Mouse (Mus musculus) heart, postnatal 25 days (tissue): Measurements from ENCODE around the gene 2410004B18Rik. TPM values are rescaled to one million over a fixed set of nuclear protein-coding genes. Genes with fewer than 3 reads are reported as not detected.

ENCODE experiments used
- DNase-seq: peaks from one replicate; pipeline ENCODE4 v3.0.0; 2022; ENCODE audit warnings: low spot score
- intact Hi-C: fragments of 180-260 bp; cut with DNase I; formaldehyde crosslinking; loops from one replicate; pipeline ENCODE4 v1.15.1; 2025
- total RNA-seq, 2 experiments: library from RNA; stranded (reverse); gene quantifications; 2 replicates each; pipeline ENCODE4 v1.2.3; 2021

Gene 2410004B18Rik
- total RNA-seq, 2 experiments from 2014 or later: 16.8 to 18.1 TPM

- DNase-seq: no peak
- intact Hi-C loops: no loop called here
These were observed 54.3 kb downstream of the 2410004B18Rik start for GRCm38 (mm10) chr3:145991976-145992730.

GRCm38 (mm10) chr3:145992796-145993195 is 55.0 kb downstream of the 2410004B18Rik start:
- DNase-seq: peak; percentile 48
- intact Hi-C loops: no loop called here

GRCm38 (mm10) chr3:145993481-145994201 is 55.8 kb downstream of the 2410004B18Rik start:
- intact Hi-C loops: no loop called here
- DNase-seq: no peak

Other genes with a start within 250 kb of the 2410004B18Rik start
- 1 to 10 TPM; 8.6 to 9.6 TPM for gene Ddah1, start 179.3 kb upstream of the 2410004B18Rik start, total RNA-seq
- 10 to 100 TPM; 18.1 to 20.4 TPM for gene Bcl10, start 15.2 kb upstream of the 2410004B18Rik start, total RNA-seq
- 10 to 100 TPM; 18.1 to 21.5 TPM for gene Syde2, start 49.9 kb downstream of the 2410004B18Rik start, total RNA-seq
- gene Wdr63, start 170.1 kb downstream of the 2410004B18Rik start, total RNA-seq: not detected
- gene Mcoln3, start 179.4 kb downstream of the 2410004B18Rik start, total RNA-seq: not detected
- gene Mcoln2, start 211.8 kb downstream of the 2410004B18Rik start, total RNA-seq: under 1 TPM in 1 of 2 experiments, not detected in 1; 0.42 TPM